Mouse (Mus musculus) naive thymus-derived CD4-positive, alpha-beta T cell, adult 2 months (primary cell): Measurements from ENCODE around the gene Skida1.
A peak's percentile ranks its signal among the peaks of the same experiment; 100 is the strongest.

Experiments used
- DNase-seq: peaks from one replicate; pipeline ENCODE4 v3.0.0-alpha.2; 2011; ENCODE audit warnings: low read depth

Skida1 gene

GRCm38 (mm10) chr2:18055016-18055928 lies 6.4 kb upstream of the Skida1 start, which contains the start of gene Mllt10:
Gene Mllt10, plus strand, starts transcription at chr2:18055237.
- peak; percentile 29 for DNase-seq

GRCm38 (mm10) chr2:18053951-18054530 lies 5.2 kb upstream of the Skida1 start:
- DNase-seq: no peak

- no peak for DNase-seq
Measured at GRCm38 (mm10) chr2:18053243-18053950, 4.5 kb upstream of the Skida1 start.

- DNase-seq: no peak
Measured at GRCm38 (mm10) chr2:18052581-18052980, 3.7 kb upstream of the Skida1 start.

GRCm38 (mm10) chr2:18051831-18052170 lies 3.0 kb upstream of the Skida1 start:
- no peak for DNase-seq

GRCm38 (mm10) chr2:18051026-18051830 lies 2.4 kb upstream of the Skida1 start:
- DNase-seq: no peak

- DNase-seq: peak; percentile 53
Measured at GRCm38 (mm10) chr2:18050541-18050985, 1.7 kb upstream of the Skida1 start.

- DNase-seq: no peak
Measured at GRCm38 (mm10) chr2:18050018-18050417, 1.2 kb upstream of the Skida1 start.

GRCm38 (mm10) chr2:18049279-18049821 lies 499 bp upstream of the Skida1 start:
- DNase-seq: peak; percentile 17

GRCm38 (mm10) chr2:18047646-18048452 lies 1.0 kb downstream of the Skida1 start:
- peak; percentile 65 for DNase-seq

- peak; percentile 55 for DNase-seq
Measured at GRCm38 (mm10) chr2:18046758-18047645, 1.8 kb downstream of the Skida1 start.

GRCm38 (mm10) chr2:18046186-18046585 lies 2.7 kb downstream of the Skida1 start:
- DNase-seq: peak; percentile 23

GRCm38 (mm10) chr2:18045781-18046181 lies 3.1 kb downstream of the Skida1 start:
- DNase-seq: no peak

GRCm38 (mm10) chr2:18045143-18045780 lies 3.6 kb downstream of the Skida1 start:
- DNase-seq: no peak

- no peak for DNase-seq
Measured at GRCm38 (mm10) chr2:18041199-18041885, 7.5 kb downstream of the Skida1 start.

- no peak for DNase-seq
Measured at GRCm38 (mm10) chr2:18040347-18041160, 8.3 kb downstream of the Skida1 start.

GRCm38 (mm10) chr2:18039566-18040290 lies 9.1 kb downstream of the Skida1 start:
- no peak for DNase-seq
